Mouse (Mus musculus) small intestine, adult 2 months (tissue): ENCODE data around the gene Mars2. TPM values are rescaled to one million over a fixed set of nuclear protein-coding genes. Genes with fewer than 3 reads are reported as not detected.

ENCODE experiments used
- H3K27ac ChIP-seq: fragments of 200-500 bp; 2 replicates; pipeline ENCODE4 v1.5.1; 2012; ENCODE audit warnings: low read depth, low read length, control low read depth, inconsistent platforms; ENCODE audit not compliant: insufficient read depth
- H3K27me3 ChIP-seq: fragments of 200-500 bp; 2 replicates; pipeline ENCODE4 v1.6.1; 2012; ENCODE audit warnings: mild to moderate bottlenecking, moderate library complexity, low read length, inconsistent platforms; ENCODE audit not compliant: control insufficient read depth, insufficient read depth
- H3K36me3 ChIP-seq: fragments of 200-500 bp; 2 replicates; pipeline ENCODE4 v1.6.1; 2012; ENCODE audit warnings: mild to moderate bottlenecking, low read length, control low read depth, inconsistent platforms; ENCODE audit not compliant: control insufficient read depth, insufficient read depth
- H3K4me1 ChIP-seq: fragments of 200-500 bp; 2 replicates; pipeline ENCODE4 v1.6.1; 2012; ENCODE audit warnings: low read length, inconsistent platforms, mixed read lengths; ENCODE audit not compliant: control insufficient read depth, insufficient read depth, insufficient read length
- H3K4me3 ChIP-seq: fragments of 200-500 bp; 2 replicates; pipeline ENCODE4 v1.5.1; 2012; ENCODE audit warnings: low read depth, mild to moderate bottlenecking, control low read depth, inconsistent platforms, low read length, moderate library complexity
- CTCF ChIP-seq: fragments of 200-500 bp; IDR thresholded peaks from 2 replicates; pipeline ENCODE4 v1.5.1; 2012; ENCODE audit warnings: low read depth, mild to moderate bottlenecking, control low read depth, inconsistent platforms, low read length, moderate library complexity, mixed read lengths; ENCODE audit not compliant: insufficient replicate concordance, insufficient read length; ENCODE audit errors: extremely low read depth
- POLR2A ChIP-seq: fragments of 200-500 bp; IDR thresholded peaks from 2 replicates; pipeline ENCODE4 v1.6.1; 2012; ENCODE audit warnings: low read depth, mild to moderate bottlenecking, control low read depth, inconsistent platforms, low read length, moderate library complexity
- WGBS: fragments of 180-500 bp; shearing (Covaris S2); methylation state at CpG from one replicate; pipeline ENCODE4 v1.1.7; 2018; 5-methylcytosine and 5-hydroxymethylcytosine counted together
- polyA plus RNA-seq: library from polyadenylated mRNA; depleted of rRNA; stranded (reverse); fragments of >200 nt; gene quantifications from 2 replicates; pipeline ENCODE4 v1.2.3, GENCODE M21; 2012; rRNA removed

Gene Mars2
- polyA plus RNA-seq, result 1.4 and 1.7 TPM in 2 replicates

- Histone ChIP-seq H3K4me3 (peak within 1 kb of the TSS; percentile 96), H3K27me3 (no peaks in the 10 kb centered on the region), H3K27ac (peak within 1 kb of the TSS; percentile 28), H3K36me3 (no peaks in the 10 kb centered on the region), H3K4me1 (peaks cover 5% of the 10 kb centered on the region; the same call in 1 of the 2 replicates)
- WGBS, result under 1% methylated on average over 80 of the region's 82 CpGs
- TF ChIP-seq POLR2A (no peak), CTCF (no peak)
These were observed at the start of gene Mars2 for GRCm38 (mm10) chr1:55236890-55237642. Mars2 (plus strand) TSS chr1:55237177.

DNA sequence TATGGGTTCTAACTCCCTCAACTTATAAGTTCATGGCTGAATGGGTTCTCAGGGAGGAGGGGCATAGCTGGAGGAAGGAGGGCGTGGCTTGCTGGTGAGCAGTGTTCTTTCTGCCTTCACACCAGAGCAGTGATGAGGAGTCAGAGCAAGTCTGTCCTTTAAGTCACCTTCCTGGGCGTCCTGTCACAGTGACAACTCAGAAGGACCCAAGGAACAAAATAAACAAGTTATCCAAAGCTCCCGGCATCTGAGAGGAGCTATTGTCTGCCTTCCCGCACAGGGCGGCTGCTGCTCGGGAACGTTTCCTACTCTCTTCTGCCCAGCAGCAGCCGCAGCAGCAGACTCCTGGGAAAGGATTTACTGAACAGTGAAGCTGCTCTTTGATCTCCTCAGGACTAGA lies 45.0 kb upstream of the Mars2 start:
- WGBS, result 15% methylated on average over 8 of the region's 8 CpGs
- peak overlapping the region; percentile 38 for H3K4me3 ChIP-seq
- no peak overlapping the region for H3K27ac ChIP-seq
- no peaks in the 10 kb centered on the region for H3K27me3 ChIP-seq
- H3K36me3 ChIP-seq, result no peaks in the 10 kb centered on the region
- no peaks in the 10 kb centered on the region; the same call in 1 of the 2 replicates for H3K4me1 ChIP-seq
- TF ChIP-seq POLR2A, result no peak
- TF ChIP-seq CTCF, result no peak

GRCm38 (mm10) chr1:55192824-55193223 lies 44.2 kb upstream of the Mars2 start:
- H3K27ac ChIP-seq, result no peak overlapping the region
- no peaks in the 10 kb centered on the region for H3K36me3 ChIP-seq
- 39% methylated on average over 3 of the region's 3 CpGs for WGBS

DNA sequence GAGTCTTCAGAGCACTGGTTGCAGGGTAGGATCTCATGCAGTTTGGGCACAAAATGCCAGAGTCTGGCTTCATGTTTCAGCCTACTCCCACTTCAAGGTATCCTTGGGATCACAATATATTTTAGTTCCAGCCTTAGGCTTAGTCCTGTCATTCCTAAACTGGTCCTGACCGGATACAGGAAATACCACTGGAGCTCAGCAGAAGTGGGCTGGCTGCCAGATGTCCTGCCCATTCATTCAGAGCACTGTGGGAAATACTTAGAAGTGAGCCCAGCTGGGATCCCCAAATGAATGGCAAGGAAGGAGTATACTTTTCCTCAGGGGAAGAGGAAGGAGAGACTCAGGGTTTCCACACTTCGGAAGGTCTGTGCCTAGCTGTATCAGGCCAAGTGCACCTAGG lies 43.7 kb upstream of the Mars2 start:
- no peak for TF ChIP-seq POLR2A
- no peak for TF ChIP-seq CTCF
- H3K4me3 ChIP-seq, result no peak overlapping the region
- no peaks in the 10 kb centered on the region; the same call in 1 of the 2 replicates for H3K4me1 ChIP-seq
- 30% methylated on average over 2 of the region's 2 CpGs for WGBS
- H3K27me3 ChIP-seq, result no peaks in the 10 kb centered on the region
- H3K36me3 ChIP-seq, result no peaks in the 10 kb centered on the region
- no peak overlapping the region for H3K27ac ChIP-seq

More at GRCm38 (mm10) chr1:55192824-55193223, 44.2 kb upstream of the Mars2 start:
- Histone ChIP-seq H3K27me3 (no peaks in the 10 kb centered on the region), H3K4me1 (no peaks in the 10 kb centered on the region; the same call in 1 of the 2 replicates), H3K4me3 (no peak overlapping the region)
- TF ChIP-seq POLR2A, result no peak
- peak; percentile 64; the same call in 1 of the 2 replicates for TF ChIP-seq CTCF

GRCm38 (mm10) chr1:55194064-55194915 lies 42.7 kb upstream of the Mars2 start:
- Histone ChIP-seq H3K27me3 (no peaks in the 10 kb centered on the region), H3K36me3 (no peaks in the 10 kb centered on the region), H3K4me3 (no peak overlapping the region), H3K27ac (no peak overlapping the region), H3K4me1 (no peaks in the 10 kb centered on the region; the same call in 1 of the 2 replicates)
- 93% methylated on average over 19 of the region's 19 CpGs for WGBS
- TF ChIP-seq POLR2A (no peak), CTCF (no peak)

DNA sequence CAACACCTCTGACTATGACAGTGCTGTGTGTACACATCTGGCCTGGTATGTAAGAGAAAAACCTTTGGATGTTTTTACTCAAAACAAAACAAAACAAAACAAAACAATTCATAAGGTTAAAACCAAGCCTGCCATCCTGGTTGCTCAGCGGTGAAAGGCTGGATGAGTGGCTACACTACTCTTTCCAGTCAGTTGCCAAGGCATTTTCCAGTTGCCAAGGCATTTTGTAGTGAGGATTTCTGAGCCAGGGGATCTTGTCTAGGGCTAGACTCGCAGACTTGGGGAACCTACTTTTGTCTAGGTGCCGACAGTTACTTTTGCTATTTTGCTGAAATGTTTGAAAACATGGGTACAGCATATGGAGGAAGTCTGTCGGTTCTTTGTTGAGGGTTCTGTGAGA lies 42.0 kb upstream of the Mars2 start:
- Histone ChIP-seq H3K4me3 (no peak overlapping the region), H3K27ac (no peak overlapping the region), H3K4me1 (no peaks in the 10 kb centered on the region; the same call in 1 of the 2 replicates), H3K27me3 (no peaks in the 10 kb centered on the region), H3K36me3 (no peaks in the 10 kb centered on the region)
- 86% methylated on average over 4 of the region's 4 CpGs for WGBS
- TF ChIP-seq CTCF, result no peak
- TF ChIP-seq POLR2A, result no peak
